Mouse (Mus musculus) bone marrow macrophage, adult 2 months (primary cell): ENCODE measurements at regions not wholly inside any gene's neighbourhood (a gene's known extent, or its start where the extent isn't known, plus 50 kb on each side); places are given as distances from the start of the nearest gene placed in this dataset.

Experiments used
- CTCF ChIP-seq: IDR thresholded peaks from 2 replicates; pipeline ENCODE4 v1.5.1; 2012; ENCODE audit warnings: low read depth, mild to moderate bottlenecking, low read length, moderate library complexity
- POLR2A ChIP-seq: IDR thresholded peaks from 2 replicates; pipeline ENCODE4 v1.6.1; 2012; ENCODE audit warnings: mild to moderate bottlenecking, low read depth, low read length, borderline replicate concordance

- no peak for TF ChIP-seq CTCF
- TF ChIP-seq POLR2A, result no peak
Measured at GRCm38 (mm10) chr16:5438405-5438804, 182.6 kb upstream of the Eef2kmt start.
